Mouse (Mus musculus): ENCODE data around the gene Nop9. TPM values are rescaled to one million over a fixed set of nuclear protein-coding genes. Genes with fewer than 3 reads are reported as not detected.

Gene Nop9
- polyA plus RNA-seq, 1 experiment from 2014 or later: 68.7 TPM

GRCm38 (mm10) chr14:55783171-55783957, 37.9 kb downstream of the Nop9 start:
- 1% methylated on average over 31 of the region's 31 CpGs for WGBS
- Histone ChIP-seq H3K36me3 (0 out of 2 replicates have a peak, but pooled peaks cover 8% of the 10 kb centered on the region), H3K27ac (peak overlapping the region; percentile 84), H3K27me3 (ENCODE audit: low read depth, poor library complexity, severe bottlenecking) (peaks cover 78% of the 10 kb centered on the region), H3K4me3 (peak overlapping the region; percentile 58), H3K4me1 (peaks cover 54% of the 10 kb centered on the region), H3K9me3 (replicated peaks) (no peaks in the 10 kb centered on the region)
- peak; percentile 67 for DNase-seq (ENCODE audit: low spot score)

DNA sequence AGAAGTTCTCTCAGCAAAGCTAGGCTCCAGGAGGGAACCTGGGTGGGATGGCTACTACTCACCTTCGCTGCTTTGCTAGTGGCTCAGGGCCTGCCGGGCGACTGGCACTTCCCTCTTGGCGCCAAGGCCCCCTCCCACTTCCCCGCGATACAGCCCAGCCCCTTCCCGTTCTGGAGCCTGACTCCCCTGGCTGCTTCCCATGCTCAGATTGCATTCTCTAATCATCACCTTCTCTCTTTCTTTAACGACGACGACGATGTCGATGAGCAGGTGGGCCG, 38.4 kb downstream of the Nop9 start, which contains the start of gene Adcy4:
Gene Adcy4, minus strand, starts transcription at position 138 of the 278 bp plus-strand sequence.
- peaks cover 83% of the 10 kb centered on the region for H3K27me3 ChIP-seq (ENCODE audit: low read depth, poor library complexity, severe bottlenecking)
- no peaks in the 10 kb centered on the region for H3K9me3 ChIP-seq (replicated peaks)
- peaks cover 59% of the 10 kb centered on the region for H3K4me1 ChIP-seq
- DNase-seq (ENCODE audit: low spot score): peak; percentile 53
- WGBS: 4% methylated on average over 13 of the region's 13 CpGs
- 0 out of 2 replicates have a peak, but pooled peaks cover 4% of the 10 kb centered on the region for H3K36me3 ChIP-seq
- peak within 1 kb of the TSS; percentile 58 for H3K4me3 ChIP-seq
- H3K27ac ChIP-seq: peak within 1 kb of the TSS; percentile 84

GRCm38 (mm10) chr14:55785195-55785594, 39.7 kb downstream of the Nop9 start:
- no peak for DNase-seq (ENCODE audit: low spot score)
- H3K9me3 ChIP-seq (replicated peaks): no peaks in the 10 kb centered on the region
- 21% methylated on average over 6 of the region's 6 CpGs for WGBS

DNA sequence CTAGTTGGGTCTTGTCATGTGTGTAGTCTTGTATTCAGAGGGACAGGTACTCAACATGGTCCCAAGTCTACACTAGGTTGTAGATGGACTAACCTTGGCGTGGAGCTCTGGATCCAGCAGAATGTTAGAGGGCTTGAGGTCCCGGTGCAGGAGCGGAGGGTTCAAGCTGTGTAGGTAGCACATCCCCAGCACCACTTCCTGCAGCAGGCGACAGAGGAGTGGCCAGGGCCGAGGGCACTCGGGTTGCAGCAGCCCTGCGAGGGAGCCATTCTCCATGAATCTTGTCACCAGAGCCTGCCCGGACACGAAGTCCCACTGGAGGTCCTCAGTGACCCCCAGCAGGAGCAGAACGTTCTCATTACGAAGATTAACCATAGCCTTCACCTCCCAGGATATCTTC, 42.2 kb downstream of the Nop9 start:
- Histone ChIP-seq H3K4me1 (peaks cover 38% of the 10 kb centered on the region), H3K27me3 (ENCODE audit: low read depth, poor library complexity, severe bottlenecking) (peaks cover 76% of the 10 kb centered on the region), H3K36me3 (no peaks in the 10 kb centered on the region), H3K9me3 (replicated peaks) (no peaks in the 10 kb centered on the region), H3K4me3 (peak overlapping the region; percentile 56), H3K27ac (peak overlapping the region; percentile 62; the same call in 1 of the 2 replicates)
- DNase-seq (ENCODE audit: low spot score): no peak
- WGBS: 23% methylated on average over 11 of the region's 11 CpGs

More at GRCm38 (mm10) chr14:55785195-55785594, 39.7 kb downstream of the Nop9 start:
- H3K27ac ChIP-seq: no peak overlapping the region
- no peak overlapping the region for H3K4me3 ChIP-seq
- peaks cover 59% of the 10 kb centered on the region for H3K4me1 ChIP-seq
- peaks cover 92% of the 10 kb centered on the region for H3K27me3 ChIP-seq (ENCODE audit: low read depth, poor library complexity, severe bottlenecking)
- no peaks in the 10 kb centered on the region for H3K36me3 ChIP-seq

GRCm38 (mm10) chr14:55788256-55789050, 43.0 kb downstream of the Nop9 start, which contains the start of gene Ripk3:
Ripk3 (minus strand) TSS chr14:55788865.
- Histone ChIP-seq H3K27ac (peak within 1 kb of the TSS; percentile 62), H3K4me1 (peaks cover 31% of the 10 kb centered on the region), H3K27me3 (ENCODE audit: low read depth, poor library complexity, severe bottlenecking) (peaks cover 72% of the 10 kb centered on the region), H3K9me3 (replicated peaks) (no peaks in the 10 kb centered on the region), H3K36me3 (no peaks in the 10 kb centered on the region), H3K4me3 (peak within 1 kb of the TSS; percentile 56)
- DNase-seq (ENCODE audit: low spot score): peak; percentile 46
- 3% methylated on average over 40 of the region's 40 CpGs for WGBS

DNA sequence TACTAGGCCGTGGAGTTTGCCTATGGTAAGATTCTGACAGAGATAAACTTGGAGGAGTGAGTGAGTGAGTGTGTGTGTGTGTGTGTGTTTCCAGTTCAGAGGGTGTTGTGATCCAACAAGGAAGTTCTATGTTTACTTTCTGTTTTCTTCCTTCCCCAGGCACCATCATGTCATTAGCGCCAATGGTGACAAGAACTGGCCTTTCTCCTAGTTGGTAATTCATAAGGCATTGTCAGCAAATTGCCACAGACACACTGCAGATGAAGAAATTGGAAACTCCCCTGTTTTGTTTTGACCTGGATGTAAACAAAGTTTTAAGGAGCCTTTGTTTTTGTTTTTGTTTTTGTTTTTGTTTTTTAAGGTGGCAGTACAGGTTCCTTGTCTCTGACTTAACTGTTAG, 48.0 kb downstream of the Nop9 start:
- no peaks in the 10 kb centered on the region for H3K36me3 ChIP-seq
- no peak overlapping the region for H3K4me3 ChIP-seq
- H3K4me1 ChIP-seq: peaks cover 4% of the 10 kb centered on the region
- WGBS: 64% methylated on average over 2 of the region's 2 CpGs
- H3K27ac ChIP-seq: no peak overlapping the region
- no peak for DNase-seq (ENCODE audit: low spot score)
- H3K27me3 ChIP-seq (ENCODE audit: low read depth, poor library complexity, severe bottlenecking): peaks cover 22% of the 10 kb centered on the region
- no peaks in the 10 kb centered on the region for H3K9me3 ChIP-seq (replicated peaks)

DNA sequence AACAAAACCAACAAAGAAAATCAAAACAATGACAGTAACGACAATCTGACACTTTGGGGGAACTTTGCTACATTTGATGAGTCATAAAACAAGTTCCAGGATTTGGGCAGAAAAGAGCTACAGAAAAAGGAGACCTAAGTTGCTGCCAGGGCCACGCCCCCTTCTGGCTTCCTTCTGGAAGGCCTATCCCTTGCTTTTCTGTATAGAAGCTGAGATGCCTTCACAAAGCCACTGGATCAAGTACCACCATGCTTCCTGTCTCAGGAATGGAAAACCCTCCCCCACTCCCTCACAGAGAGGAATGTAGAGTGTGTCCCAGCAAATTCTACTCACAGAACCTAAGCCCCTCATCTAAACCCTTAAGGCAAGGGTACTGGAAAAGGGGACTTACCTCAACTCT, 48.5 kb downstream of the Nop9 start:
- Histone ChIP-seq H3K27me3 (ENCODE audit: low read depth, poor library complexity, severe bottlenecking) (peaks cover 17% of the 10 kb centered on the region), H3K36me3 (no peaks in the 10 kb centered on the region), H3K27ac (no peak overlapping the region), H3K4me1 (no peaks in the 10 kb centered on the region), H3K4me3 (no peak overlapping the region), H3K9me3 (replicated peaks) (no peaks in the 10 kb centered on the region)
- DNase-seq (ENCODE audit: low spot score): no peak
- WGBS: 73% methylated on average over 2 of the region's 2 CpGs

DNA sequence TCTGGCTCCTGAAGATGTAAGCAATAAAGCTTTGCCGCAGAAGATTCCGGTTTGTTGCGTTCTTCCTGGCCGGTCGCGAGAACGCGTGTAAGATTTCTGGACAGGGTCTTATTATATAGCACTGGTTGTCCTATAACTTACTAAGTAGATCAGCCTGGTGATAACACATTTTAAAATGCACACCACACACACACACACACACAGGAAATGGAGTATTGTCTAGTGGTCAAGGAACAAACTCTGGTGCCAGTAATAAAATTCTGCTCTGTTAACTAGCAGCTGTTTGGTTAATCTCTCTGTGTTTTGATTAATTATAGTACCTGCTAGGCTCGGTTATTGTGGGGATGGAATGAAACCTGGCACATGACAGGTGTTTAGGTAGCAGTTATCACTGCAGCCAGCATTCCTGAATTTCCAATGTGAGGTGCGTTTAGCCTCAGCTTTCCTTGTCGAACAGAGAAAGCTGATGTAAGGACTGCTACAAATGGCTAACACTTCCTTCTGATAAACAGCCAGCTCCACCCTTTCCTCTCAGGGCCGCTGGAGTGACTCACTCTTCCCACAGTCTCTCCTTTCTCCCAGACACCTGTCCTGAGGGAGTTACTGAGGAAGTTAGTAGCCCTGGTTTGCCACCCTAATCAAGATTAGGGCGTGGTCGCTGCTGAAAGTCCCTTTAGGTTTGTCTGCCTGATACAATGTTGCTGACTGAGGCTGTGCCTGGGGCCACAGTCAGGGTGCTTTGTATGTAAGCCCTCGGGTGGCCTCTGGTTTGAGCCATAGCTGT, 50.1 kb downstream of the Nop9 start:
- H3K27me3 ChIP-seq (ENCODE audit: low read depth, poor library complexity, severe bottlenecking): peaks cover under 1% of the 10 kb centered on the region; the same call in 1 of the 2 replicates
- no peaks in the 10 kb centered on the region for H3K36me3 ChIP-seq
- no peak for DNase-seq (ENCODE audit: low spot score)
- H3K4me3 ChIP-seq: no peak overlapping the region
- no peaks in the 10 kb centered on the region for H3K9me3 ChIP-seq (replicated peaks)
- no peaks in the 10 kb centered on the region for H3K4me1 ChIP-seq
- no peak overlapping the region for H3K27ac ChIP-seq
- 85% methylated on average over 15 of the region's 15 CpGs for WGBS

Other genes with a start within 250 kb of the Nop9 start
- 0.05 TPM in 1 of 2 replicates, not detected in the other for gene Cpne6, start 235.2 kb upstream of the Nop9 start, polyA plus RNA-seq (2016; fragmentation: Nextera tagmentation; extraction: Ambion mirVana)
- gene Nrl, start 220.7 kb upstream of the Nop9 start, polyA plus RNA-seq (2016; fragmentation: Nextera tagmentation; extraction: Ambion mirVana): not detected in 2 replicates
- 22.1 and 26.9 TPM in 2 replicates for gene Pck2, start 205.4 kb upstream of the Nop9 start, polyA plus RNA-seq (2016; fragmentation: Nextera tagmentation; extraction: Ambion mirVana)
- gene Dcaf11, start 185.7 kb upstream of the Nop9 start, polyA plus RNA-seq (2016; fragmentation: Nextera tagmentation; extraction: Ambion mirVana): 62.3 and 69.1 TPM in 2 replicates
- 0.59 and 0.87 TPM in 2 replicates for gene A730061H03Rik, start 185.3 kb upstream of the Nop9 start, polyA plus RNA-seq (2016; fragmentation: Nextera tagmentation; extraction: Ambion mirVana)
- 1.3 and 3.9 TPM in 2 replicates for gene Fitm1, start 170.1 kb upstream of the Nop9 start, polyA plus RNA-seq (2016; fragmentation: Nextera tagmentation; extraction: Ambion mirVana)
- 109 and 115 TPM in 2 replicates for gene Psme1, start 167.6 kb upstream of the Nop9 start, polyA plus RNA-seq (2016; fragmentation: Nextera tagmentation; extraction: Ambion mirVana)
- 5.2 and 5.4 TPM in 2 replicates for gene Emc9, start 160.4 kb upstream of the Nop9 start, polyA plus RNA-seq (2016; fragmentation: Nextera tagmentation; extraction: Ambion mirVana)
- gene Psme2, start 154.6 kb upstream of the Nop9 start, polyA plus RNA-seq (2016; fragmentation: Nextera tagmentation; extraction: Ambion mirVana): 157 and 192 TPM in 2 replicates
- gene Rnf31, start 154.0 kb upstream of the Nop9 start, polyA plus RNA-seq (2016; fragmentation: Nextera tagmentation; extraction: Ambion mirVana): 19.7 and 22.6 TPM in 2 replicates
- gene Irf9, start 142.1 kb upstream of the Nop9 start, polyA plus RNA-seq (2016; fragmentation: Nextera tagmentation; extraction: Ambion mirVana): 4.9 and 7.0 TPM in 2 replicates
- 6.1 and 12.1 TPM in 2 replicates for gene Rec8, start 127.7 kb upstream of the Nop9 start, polyA plus RNA-seq (2016; fragmentation: Nextera tagmentation; extraction: Ambion mirVana)
- gene Ipo4, start 109.7 kb upstream of the Nop9 start, polyA plus RNA-seq (2016; fragmentation: Nextera tagmentation; extraction: Ambion mirVana): 134 and 152 TPM in 2 replicates
- 1.1 and 2.2 TPM in 2 replicates for gene Gm49378, start 107.8 kb upstream of the Nop9 start, polyA plus RNA-seq (2016; fragmentation: Nextera tagmentation; extraction: Ambion mirVana)
- gene Tm9sf1, start 101.9 kb upstream of the Nop9 start, polyA plus RNA-seq (2016; fragmentation: Nextera tagmentation; extraction: Ambion mirVana): 80.6 and 92.0 TPM in 2 replicates
- gene Tssk4, start 95.5 kb upstream of the Nop9 start, polyA plus RNA-seq (2016; fragmentation: Nextera tagmentation; extraction: Ambion mirVana): 0.60 and 0.61 TPM in 2 replicates
- 58.8 and 67.0 TPM in 2 replicates for gene Mdp1, start 85.2 kb upstream of the Nop9 start, polyA plus RNA-seq (2016; fragmentation: Nextera tagmentation; extraction: Ambion mirVana)
- 55.8 and 60.8 TPM in 2 replicates for gene Gmpr2, start 73.8 kb upstream of the Nop9 start, polyA plus RNA-seq (2016; fragmentation: Nextera tagmentation; extraction: Ambion mirVana)
- 649 and 655 TPM in 2 replicates for gene Nedd8, start 73.6 kb upstream of the Nop9 start, polyA plus RNA-seq (2016; fragmentation: Nextera tagmentation; extraction: Ambion mirVana)
- 66.2 and 77.9 TPM in 2 replicates for gene Tinf2, start 63.9 kb upstream of the Nop9 start, polyA plus RNA-seq (2016; fragmentation: Nextera tagmentation; extraction: Ambion mirVana)
- gene Tgm1, start 31.8 kb upstream of the Nop9 start, polyA plus RNA-seq (2016; fragmentation: Nextera tagmentation; extraction: Ambion mirVana): 1.5 and 1.9 TPM in 2 replicates
- gene Rabggta, start 23.4 kb upstream of the Nop9 start, polyA plus RNA-seq (2016; fragmentation: Nextera tagmentation; extraction: Ambion mirVana): 27.3 and 29.7 TPM in 2 replicates
- gene Dhrs1, start within 50 bp of the Nop9 start, polyA plus RNA-seq (2016; fragmentation: Nextera tagmentation; extraction: Ambion mirVana): 65.2 and 67.4 TPM in 2 replicates
- gene Cideb, start 12.8 kb downstream of the Nop9 start, polyA plus RNA-seq (2016; fragmentation: Nextera tagmentation; extraction: Ambion mirVana): 0.24 TPM in 1 of 2 replicates, not detected in the other
- gene Ltb4r2, start 15.7 kb downstream of the Nop9 start, polyA plus RNA-seq (2016; fragmentation: Nextera tagmentation; extraction: Ambion mirVana): 0.23 and 0.30 TPM in 2 replicates
- gene Ltb4r1, start 20.3 kb downstream of the Nop9 start, polyA plus RNA-seq (2016; fragmentation: Nextera tagmentation; extraction: Ambion mirVana): 0.14 and 0.26 TPM in 2 replicates
- 7.7 and 13.3 TPM in 2 replicates for gene Adcy4, start 38.4 kb downstream of the Nop9 start, polyA plus RNA-seq (2016; fragmentation: Nextera tagmentation; extraction: Ambion mirVana)
- gene Ripk3, start 43.2 kb downstream of the Nop9 start, polyA plus RNA-seq (2016; fragmentation: Nextera tagmentation; extraction: Ambion mirVana): 25.3 and 29.3 TPM in 2 replicates
- 106 and 157 TPM in 2 replicates for gene Nfatc4, start 77.5 kb downstream of the Nop9 start, polyA plus RNA-seq (2016; fragmentation: Nextera tagmentation; extraction: Ambion mirVana)
- gene Nynrin, start 108.3 kb downstream of the Nop9 start, polyA plus RNA-seq (2016; fragmentation: Nextera tagmentation; extraction: Ambion mirVana): 31.1 and 44.4 TPM in 2 replicates
- gene Cbln3, start 138.7 kb downstream of the Nop9 start, polyA plus RNA-seq (2016; fragmentation: Nextera tagmentation; extraction: Ambion mirVana): 0.15 and 0.31 TPM in 2 replicates
- gene Khnyn, start 139.3 kb downstream of the Nop9 start, polyA plus RNA-seq (2016; fragmentation: Nextera tagmentation; extraction: Ambion mirVana): 35.0 and 38.8 TPM in 2 replicates
- 55.0 and 70.3 TPM in 2 replicates for gene Sdr39u1, start 154.6 kb downstream of the Nop9 start, polyA plus RNA-seq (2016; fragmentation: Nextera tagmentation; extraction: Ambion mirVana)
- not detected in 2 replicates for gene Cma1, start 199.0 kb downstream of the Nop9 start, polyA plus RNA-seq (2016; fragmentation: Nextera tagmentation; extraction: Ambion mirVana)
- not detected in 2 replicates for gene Cma2, start 205.3 kb downstream of the Nop9 start, polyA plus RNA-seq (2016; fragmentation: Nextera tagmentation; extraction: Ambion mirVana)